Mouse (Mus musculus) CH12.LX (cell line): ENCODE measurements around the gene Tctex1d1. TPM values are rescaled to one million over a fixed set of nuclear protein-coding genes. Genes with fewer than 3 reads are reported as not detected.

Source experiments
- DNase-seq: peaks from one replicate; pipeline ENCODE4 v3.0.0-alpha.2; 2013; ENCODE audit errors: extremely low read depth
- H3K27ac ChIP-seq: 2 replicates; pipeline ENCODE4 v1.5.1; 2012; ENCODE audit warnings: low read depth, mild to moderate bottlenecking, control low read depth, moderate library complexity; ENCODE audit not compliant: insufficient read depth
- H3K27me3 ChIP-seq: replicated peaks from 2 replicates; pipeline ENCODE3; 2012; ENCODE audit warnings: inconsistent platforms
- H3K36me3 ChIP-seq, 2 experiments: replicated peaks in 1 of 2; 2 replicates each; pipeline versions ENCODE3 to v1.6.1; 2012; ENCODE audit warnings: inconsistent platforms in 1 of 2, low read length in 1 of 2, mild to moderate bottlenecking in 1 of 2, mixed read lengths in 1 of 2, moderate library complexity in 1 of 2; ENCODE audit not compliant: control insufficient read depth in 1 of 2, insufficient read depth in 1 of 2
- H3K4me1 ChIP-seq, 2 experiments: 2 replicates each; pipeline ENCODE4 v1.6.1; 2012; ENCODE audit warnings: inconsistent platforms in 1 of 2, moderate library complexity in 1 of 2; ENCODE audit not compliant: insufficient read depth in 2 of 2, control insufficient read depth in 1 of 2
- H3K4me2 ChIP-seq: 2 replicates; pipeline ENCODE4 v1.6.1; 2012; ENCODE audit warnings: low read depth, mild to moderate bottlenecking, control low read depth; ENCODE audit not compliant: poor library complexity, insufficient read depth, severe bottlenecking
- H3K4me3 ChIP-seq, 3 experiments: fragments of 150-350 bp in 1 of 3; sonication (generic) in 1 of 3; replicated peaks in 1 of 3; 2 replicates each; pipeline versions ENCODE3 to v1.5.1; 2011 to 2012; ENCODE audit warnings: low read depth in 2 of 3, low read length in 2 of 3, mild to moderate bottlenecking in 2 of 3, moderate library complexity in 2 of 3, control low read depth in 1 of 3, improper control_type of control experiment in 1 of 3, inconsistent platforms in 1 of 3, mixed read lengths in 1 of 3; ENCODE audit not compliant: poor library complexity in 1 of 3
- H3K79me2 ChIP-seq: replicated peaks from 2 replicates; pipeline ENCODE4 v1.6.1; 2012; ENCODE audit warnings: mild to moderate bottlenecking, moderate library complexity; ENCODE audit not compliant: control insufficient read depth, poor library complexity, insufficient read depth, severe bottlenecking; ENCODE audit errors: extremely low read depth
- H3K9ac ChIP-seq: 2 replicates; pipeline ENCODE4 v1.6.1; 2012; ENCODE audit warnings: low read depth, mild to moderate bottlenecking, control low read depth, moderate library complexity; ENCODE audit not compliant: insufficient read depth
- H3K9me3 ChIP-seq: replicated peaks from 2 replicates; pipeline ENCODE3; 2012; ENCODE audit warnings: low read length, inconsistent platforms, mixed read lengths
- CHD1 ChIP-seq: IDR thresholded peaks from 2 replicates; pipeline ENCODE4 v1.6.1; 2012; ENCODE audit warnings: low read depth, low read length, improper control_type of control experiment, inconsistent platforms
- CHD2 ChIP-seq: IDR thresholded peaks from 2 replicates; pipeline ENCODE4 v1.6.1; 2011; ENCODE audit warnings: low read length, improper control_type of control experiment
- CTCF ChIP-seq, 2 experiments: IDR thresholded peaks in 1 of 2; conservative IDR thresholded peaks in 1 of 2; 2 replicates each; pipeline ENCODE4 v1.5.1; 2011 to 2012; ENCODE audit warnings: low read depth in 2 of 2, low read length in 2 of 2, improper control_type of control experiment in 1 of 2, inconsistent platforms in 1 of 2, mild to moderate bottlenecking in 1 of 2, moderate library complexity in 1 of 2
- E2F4 ChIP-seq: IDR thresholded peaks from 2 replicates; pipeline ENCODE4 v1.6.1; 2011; ENCODE audit warnings: low read depth, low read length, improper control_type of control experiment; ENCODE audit not compliant: insufficient replicate concordance
- ELF1 ChIP-seq: IDR thresholded peaks from 2 replicates; pipeline ENCODE4 v1.6.1; 2014; ENCODE audit warnings: low read depth, mild to moderate bottlenecking, inconsistent platforms, low read length, improper control_type of control experiment
- GABPA ChIP-seq: IDR thresholded peaks from 2 replicates; pipeline ENCODE4 v1.6.1; 2012; ENCODE audit warnings: low read depth, low read length, improper control_type of control experiment, inconsistent platforms; ENCODE audit not compliant: insufficient replicate concordance
- HCFC1 ChIP-seq: IDR thresholded peaks from 2 replicates; pipeline ENCODE4 v1.6.1; 2012; ENCODE audit warnings: low read depth, mild to moderate bottlenecking, inconsistent platforms, low read length, improper control_type of control experiment
- IRF4 ChIP-seq: IDR thresholded peaks from 2 replicates; pipeline ENCODE4 v1.6.1; 2014; ENCODE audit warnings: low read depth, mild to moderate bottlenecking, inconsistent platforms, low read length, improper control_type of control experiment
- KAT2A ChIP-seq: IDR thresholded peaks from 2 replicates; pipeline ENCODE4 v1.6.1; 2012; ENCODE audit warnings: low read length, improper control_type of control experiment, inconsistent platforms; ENCODE audit not compliant: insufficient replicate concordance
- MAZ ChIP-seq: IDR thresholded peaks from 2 replicates; pipeline ENCODE4 v1.6.1; 2012; ENCODE audit warnings: low read depth, mild to moderate bottlenecking, inconsistent platforms, low read length, improper control_type of control experiment, moderate library complexity
- MEF2A ChIP-seq: IDR thresholded peaks from 2 replicates; pipeline ENCODE4 v1.6.1; 2014; ENCODE audit warnings: low read depth, mild to moderate bottlenecking, inconsistent platforms, low read length, improper control_type of control experiment, borderline replicate concordance
- MXI1 ChIP-seq: IDR thresholded peaks from 2 replicates; pipeline ENCODE4 v1.6.1; 2011; ENCODE audit warnings: mild to moderate bottlenecking, low read depth, low read length, improper control_type of control experiment
- NELFE ChIP-seq: IDR thresholded peaks from 2 replicates; pipeline ENCODE4 v1.6.1; 2011; ENCODE audit warnings: low read depth, low read length, improper control_type of control experiment
- NRF1 ChIP-seq: IDR thresholded peaks from 2 replicates; pipeline ENCODE4 v1.6.1; 2014; ENCODE audit warnings: low read depth, mild to moderate bottlenecking, inconsistent platforms, low read length, improper control_type of control experiment, moderate library complexity
- POLR2A ChIP-seq: IDR thresholded peaks from 2 replicates; pipeline ENCODE4 v1.6.1; 2011; ENCODE audit warnings: low read depth, mild to moderate bottlenecking, improper control_type of control experiment, low read length
- TBP ChIP-seq: conservative IDR thresholded peaks from 2 replicates; pipeline ENCODE4 v1.6.1; 2011; ENCODE audit warnings: low read depth, low read length, improper control_type of control experiment
- USF2 ChIP-seq: conservative IDR thresholded peaks from 2 replicates; pipeline ENCODE4 v1.6.1; 2011; ENCODE audit warnings: low read depth, low read length, improper control_type of control experiment
- ZKSCAN1 ChIP-seq: IDR thresholded peaks from 2 replicates; pipeline ENCODE4 v1.6.1; 2012; ENCODE audit warnings: low read depth, inconsistent platforms, low read length, improper control_type of control experiment, borderline replicate concordance
- ZMIZ1 ChIP-seq: IDR thresholded peaks from 2 replicates; pipeline ENCODE4 v1.6.1; 2012; ENCODE audit warnings: low read depth, mild to moderate bottlenecking, inconsistent platforms, low read length, improper control_type of control experiment
- dilution Hi-C: fragments of 300-500 bp; cut with MboI; formaldehyde crosslinking; loops from 2 replicates; pipeline ENCODE4 v1.14.3; 2020; ENCODE audit warnings: low sequenced_read_pairs; ENCODE audit not compliant: extremely low pct_unique_long_range_greater_than_20kb, extremely low pct_ligation_motif_present
- in situ Hi-C: fragments of 300-500 bp; cut with MboI; formaldehyde crosslinking; loops from 3 replicates; pipeline ENCODE4 v1.14.3; 2019; ENCODE audit warnings: low sequenced_read_pairs, low pct_ligation_motif_present, low pct_unique_long_range_greater_than_20kb, mixed read lengths
- polyA plus RNA-seq: library from polyadenylated mRNA; unstranded; fragments of >175 nt; gene quantifications from 2 replicates; pipeline ENCODE4 v1.2.1, GENCODE M21; 2012; ENCODE audit warnings: low read depth; ENCODE audit not compliant: insufficient read length
- total RNA-seq, 2 experiments: library from RNA; depleted of rRNA; stranded (reverse); fragments of 300-350 nt in 1 of 2; fragments of >200 nt in 1 of 2; gene quantifications; 2 replicates each; pipeline ENCODE4 v1.2.3; 2012 to 2014

Tctex1d1 gene
- total and polyA plus RNA-seq, 3 experiments: not detected

- no peak overlapping the region for H3K4me2 ChIP-seq
- dilution Hi-C loops (no loop called here), in situ Hi-C loops (loop anchor here (25.0 kb wide), 1 partner anchor 361 kb away; no protein-coding TSS in a partner anchor)
- H3K27me3 ChIP-seq: no peaks in the 10 kb centered on the region
- H3K27ac ChIP-seq: no peak overlapping the region
- no peaks in the 10 kb centered on the region for H3K9me3 ChIP-seq
- H3K36me3 ChIP-seq: no peaks in the 10 kb centered on the region
- no peak for DNase-seq
- peaks cover under 1 to 14% of the 10 kb centered on the region in 2 experiments; a peak in 1 of 4 replicates for H3K4me1 ChIP-seq
- H3K79me2 ChIP-seq: no peaks in the 10 kb centered on the region
- TF ChIP-seq ZKSCAN1 (no peak), POLR2A (no peak), CTCF (conservative IDR thresholded peaks at IDR 0.05 in 1 of 2, IDR thresholded peaks at IDR 0.05 in 1 of 2; ENCODE audit: low read depth in 2 of 2, low read length in 2 of 2) (no peak), CHD2 (no peak), E2F4 (no peak), CHD1 (no peak), TBP (no peak), NELFE (no peak), MXI1 (no peak), KAT2A (no peak), MAZ (no peak), HCFC1 (no peak)
- H3K4me3 ChIP-seq: no peak overlapping the region
- no peak overlapping the region for H3K9ac ChIP-seq
Measured at GRCm38 (mm10) chr4:102976290-102977275, 1.8 kb upstream of the Tctex1d1 start.

- Histone ChIP-seq H3K79me2 (no peaks in the 10 kb centered on the region), H3K4me1 (peaks cover 3 to 11% of the 10 kb centered on the region in 2 experiments; a peak in 2 of 4 replicates), H3K4me2 (no peak overlapping the region), H3K36me3 (no peaks in the 10 kb centered on the region), H3K4me3 (no peak overlapping the region), H3K9me3 (no peaks in the 10 kb centered on the region)
- DNase-seq: no peak
- dilution Hi-C loops: no loop called here
- no peak for TF ChIP-seq NRF1
- TF ChIP-seq MXI1: no peak
- TF ChIP-seq CHD1: no peak
- TF ChIP-seq GABPA: no peak
- no peak for TF ChIP-seq MEF2A
- no peak for TF ChIP-seq MAZ
- no peak for TF ChIP-seq USF2
- TF ChIP-seq CHD2: no peak
- no peak for TF ChIP-seq IRF4
- TF ChIP-seq E2F4: no peak
- TF ChIP-seq ZMIZ1: no peak
- TF ChIP-seq ELF1: no peak
- TF ChIP-seq, all 38 proteins: peak for 0
- H3K9ac ChIP-seq: no peak overlapping the region
- H3K27me3 ChIP-seq: no peaks in the 10 kb centered on the region
- H3K27ac ChIP-seq: no peak overlapping the region
- in situ Hi-C loops: loop anchor here (25.0 kb wide), 1 partner anchor 359 kb away; no protein-coding TSS in a partner anchor
Measured at GRCm38 (mm10) chr4:102977778-102978321, 556 bp upstream of the Tctex1d1 start.
